Mouse (Mus musculus): Measurements from ENCODE around the gene Xlr5a. TPM values are rescaled to one million over a fixed set of nuclear protein-coding genes. Genes with fewer than 3 reads are reported as not detected.
A peak's percentile ranks its signal among the peaks of the same experiment; 100 is the strongest.
"Not testable (repeated sequence)": the region's sequence is repeated elsewhere in the genome, so short reads cannot be mapped to it uniquely, and the experiment has no call there.

The Xlr5a gene
- polyA plus RNA-seq (2015; fragmentation: Nextera tagmentation; extraction: Ambion mirVana): 0.12 and 0.31 TPM in 2 replicates

DNA sequence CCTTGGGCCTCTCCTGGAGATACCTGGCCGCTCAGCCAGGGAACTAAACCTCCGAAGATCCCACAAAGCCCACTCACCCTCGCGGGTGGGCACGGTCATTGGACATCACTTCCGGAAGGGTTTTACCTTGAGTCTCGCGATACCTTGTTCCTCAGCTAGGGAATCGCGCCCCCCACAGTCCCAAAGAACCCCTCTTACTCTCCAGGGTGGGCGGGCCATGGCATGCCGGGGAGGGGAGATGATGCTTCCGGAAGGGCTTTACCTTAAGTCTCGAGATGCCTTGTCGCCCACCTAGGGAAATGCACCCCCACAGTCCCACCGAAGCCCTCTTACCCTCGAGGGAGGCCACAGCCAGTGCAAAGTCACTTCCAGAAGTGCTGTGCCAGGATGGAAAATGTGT lies at the start of gene Xlr5a, which contains the start of gene Xlr5c:
Xlr5a (minus strand) TSS at position 101 of the 400 bp plus-strand sequence.
Xlr5c (minus strand) TSS at position 101 of the 400 bp plus-strand sequence.
- H3K4me1 ChIP-seq (ENCODE audit: control insufficient read depth, insufficient read depth, low read length); H3K4me2 ChIP-seq (ENCODE audit: low read depth, low read length); H3K36me3 ChIP-seq (ENCODE audit: control insufficient read depth, insufficient read depth, low read length); H3K27ac ChIP-seq (ENCODE audit: low read length); H3K9me3 ChIP-seq (replicated peaks; ENCODE audit: control insufficient read depth, low read length); H3K9ac ChIP-seq (ENCODE audit: low read length); H3K4me3 ChIP-seq (replicated peaks; ENCODE audit: low read length); ATAC-seq (ENCODE audit: insufficient read depth, low FRiP score); H3K27me3 ChIP-seq (ENCODE audit: control insufficient read depth, insufficient read depth, low read length): not testable (repeated sequence)
- WGBS: 91% methylated on average over 11 of the region's 17 CpGs

- H3K27me3 ChIP-seq (ENCODE audit: control insufficient read depth, insufficient read depth, low read length): peaks cover 3% of the 10 kb centered on the region; the same call in 1 of the 2 replicates
- peak within 1 kb of the TSS; percentile 58 for H3K4me2 ChIP-seq (ENCODE audit: low read depth, low read length)
- H3K27ac ChIP-seq (ENCODE audit: low read length): no peak within 1 kb of the TSS
- H3K9me3 ChIP-seq (replicated peaks; ENCODE audit: control insufficient read depth, low read length): no peaks in the 10 kb centered on the region
- H3K4me3 ChIP-seq (replicated peaks; ENCODE audit: low read length): peak within 1 kb of the TSS; percentile 67
- H3K36me3 ChIP-seq (ENCODE audit: control insufficient read depth, insufficient read depth, low read length): no peaks in the 10 kb centered on the region
- ATAC-seq (ENCODE audit: insufficient read depth, low FRiP score): peak; percentile 95
- no peaks in the 10 kb centered on the region for H3K4me1 ChIP-seq (ENCODE audit: control insufficient read depth, insufficient read depth, low read length)
- 21% methylated on average over 37 of the region's 37 CpGs for WGBS
- peak within 1 kb of the TSS; percentile 80 for H3K9ac ChIP-seq (ENCODE audit: low read length)
Measured at GRCm38 (mm10) chrX:73342483-73342895, 49.7 kb upstream of the Xlr5a start, which contains the start of gene Zfp275. Gene Zfp275, plus strand, starts transcription at chrX:73342621.

GRCm38 (mm10) chrX:73342068-73342467 lies 49.3 kb upstream of the Xlr5a start:
- ATAC-seq (ENCODE audit: insufficient read depth, low FRiP score): no peak; the same call in 1 of the 2 replicates
- Histone ChIP-seq H3K9ac (ENCODE audit: low read length) (no peak overlapping the region), H3K27me3 (ENCODE audit: control insufficient read depth, insufficient read depth, low read length) (peaks cover 3% of the 10 kb centered on the region; the same call in 1 of the 2 replicates), H3K9me3 (replicated peaks; ENCODE audit: control insufficient read depth, low read length) (no peaks in the 10 kb centered on the region), H3K4me1 (ENCODE audit: control insufficient read depth, insufficient read depth, low read length) (no peaks in the 10 kb centered on the region), H3K4me2 (ENCODE audit: low read depth, low read length) (peak overlapping the region; percentile 58), H3K36me3 (ENCODE audit: control insufficient read depth, insufficient read depth, low read length) (no peaks in the 10 kb centered on the region), H3K27ac (ENCODE audit: low read length) (no peak overlapping the region), H3K4me3 (replicated peaks; ENCODE audit: low read length) (no peak overlapping the region; the same call in 1 of the 2 replicates)
- 19% methylated on average over 3 of the region's 3 CpGs for WGBS

DNA sequence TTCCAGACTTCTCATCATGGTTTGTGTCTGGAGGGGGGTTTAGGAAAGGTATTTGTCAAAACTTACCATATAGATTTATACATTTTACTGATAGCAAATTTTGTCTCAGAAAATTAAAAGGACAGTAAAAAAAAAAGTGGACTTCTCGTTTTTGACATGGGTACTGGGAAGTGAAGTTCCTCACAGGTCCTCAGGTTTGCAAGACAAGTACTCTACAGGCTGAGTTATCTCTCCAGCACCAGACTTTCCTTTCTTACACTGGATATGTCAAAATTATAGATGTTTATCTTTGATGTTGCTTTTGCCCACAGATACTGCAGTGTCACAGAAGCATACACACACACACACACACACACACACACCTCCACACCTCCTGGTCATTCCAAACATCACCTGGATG lies 48.7 kb upstream of the Xlr5a start:
- Histone ChIP-seq H3K4me3 (replicated peaks; ENCODE audit: low read length) (no peak overlapping the region), H3K36me3 (ENCODE audit: control insufficient read depth, insufficient read depth, low read length) (no peaks in the 10 kb centered on the region), H3K27me3 (ENCODE audit: control insufficient read depth, insufficient read depth, low read length) (peaks cover 3% of the 10 kb centered on the region; the same call in 1 of the 2 replicates), H3K27ac (ENCODE audit: low read length) (no peak overlapping the region), H3K9ac (ENCODE audit: low read length) (no peak overlapping the region), H3K4me1 (ENCODE audit: control insufficient read depth, insufficient read depth, low read length) (no peaks in the 10 kb centered on the region), H3K9me3 (replicated peaks; ENCODE audit: control insufficient read depth, low read length) (no peaks in the 10 kb centered on the region), H3K4me2 (ENCODE audit: low read depth, low read length) (no peak overlapping the region)
- ATAC-seq (ENCODE audit: insufficient read depth, low FRiP score): no peak
- 58% methylated on average over 1 of the region's 1 CpGs for WGBS

DNA sequence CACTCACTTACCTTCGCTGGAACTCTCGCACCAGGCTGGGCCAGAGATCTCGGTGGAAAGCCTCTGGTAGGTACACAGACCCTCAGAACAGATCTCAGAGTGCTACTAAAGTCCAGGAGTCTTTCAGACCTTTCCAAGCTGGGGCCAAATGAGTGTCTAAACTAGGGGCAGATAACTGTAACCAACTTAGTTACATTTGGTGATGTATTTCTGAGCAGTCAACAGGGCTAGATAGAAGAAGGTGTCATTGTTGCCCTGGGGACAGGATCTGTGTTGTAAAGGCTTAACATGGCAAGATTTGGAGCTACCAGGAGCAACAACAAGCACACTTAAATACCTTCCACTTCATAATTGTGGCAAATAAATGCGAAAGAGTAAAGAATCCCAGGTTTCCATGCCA lies 44.0 kb upstream of the Xlr5a start, which contains the start of gene Gm45015:
Gm45015 (minus strand) TSS at position 101 of the 400 bp plus-strand sequence.
- Histone ChIP-seq H3K4me1 (ENCODE audit: control insufficient read depth, insufficient read depth, low read length) (no peaks in the 10 kb centered on the region), H3K4me3 (replicated peaks; ENCODE audit: low read length) (no peak within 1 kb of the TSS), H3K36me3 (ENCODE audit: control insufficient read depth, insufficient read depth, low read length) (no peaks in the 10 kb centered on the region), H3K27ac (ENCODE audit: low read length) (no peak within 1 kb of the TSS), H3K4me2 (ENCODE audit: low read depth, low read length) (no peak within 1 kb of the TSS), H3K9ac (ENCODE audit: low read length) (no peak within 1 kb of the TSS), H3K9me3 (replicated peaks; ENCODE audit: control insufficient read depth, low read length) (no peaks in the 10 kb centered on the region), H3K27me3 (ENCODE audit: control insufficient read depth, insufficient read depth, low read length) (no peaks in the 10 kb centered on the region; the same call in 1 of the 2 replicates)
- 82% methylated on average over 4 of the region's 4 CpGs for WGBS
- ATAC-seq (ENCODE audit: insufficient read depth, low FRiP score): no peak

GRCm38 (mm10) chrX:73333548-73333947 lies 40.8 kb upstream of the Xlr5a start:
- H3K4me3 ChIP-seq (replicated peaks; ENCODE audit: low read length): no peak overlapping the region
- H3K9me3 ChIP-seq (replicated peaks; ENCODE audit: control insufficient read depth, low read length): no peaks in the 10 kb centered on the region

DNA sequence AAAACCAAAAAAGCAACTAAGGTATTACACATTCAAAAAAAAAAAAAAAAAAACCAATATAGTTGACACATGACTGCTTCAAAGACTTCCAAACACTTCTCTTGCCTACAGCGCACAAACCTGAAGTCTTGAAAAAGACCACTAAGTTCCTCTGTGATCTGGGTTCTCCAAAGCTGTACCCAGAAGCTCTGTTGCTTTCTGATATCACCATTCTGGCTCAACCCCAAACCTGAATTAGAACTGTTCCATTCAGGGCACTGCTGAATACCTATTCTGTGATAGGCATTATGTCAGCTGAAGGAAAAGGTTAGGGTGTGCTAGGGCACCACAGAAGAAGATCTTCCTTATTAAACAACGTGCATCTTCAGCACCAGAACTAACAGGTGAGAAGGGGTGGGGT lies 34.4 kb upstream of the Xlr5a start:
- no peaks in the 10 kb centered on the region for H3K36me3 ChIP-seq (ENCODE audit: control insufficient read depth, insufficient read depth, low read length)
- 74% methylated on average over 2 of the region's 2 CpGs for WGBS

More at GRCm38 (mm10) chrX:73333548-73333947, 40.8 kb upstream of the Xlr5a start:
- no peak for ATAC-seq (ENCODE audit: insufficient read depth, low FRiP score)
- Histone ChIP-seq H3K27me3 (ENCODE audit: control insufficient read depth, insufficient read depth, low read length) (no peaks in the 10 kb centered on the region; the same call in 1 of the 2 replicates), H3K9ac (ENCODE audit: low read length) (no peak overlapping the region), H3K4me2 (ENCODE audit: low read depth, low read length) (no peak overlapping the region), H3K36me3 (ENCODE audit: control insufficient read depth, insufficient read depth, low read length) (no peaks in the 10 kb centered on the region), H3K27ac (ENCODE audit: low read length) (no peak overlapping the region), H3K4me1 (ENCODE audit: control insufficient read depth, insufficient read depth, low read length) (no peaks in the 10 kb centered on the region)

GRCm38 (mm10) chrX:73321029-73321428 lies 28.3 kb upstream of the Xlr5a start:
- ATAC-seq (ENCODE audit: insufficient read depth, low FRiP score): no peak
- H3K27ac ChIP-seq (ENCODE audit: low read length): no peak overlapping the region
- no peaks in the 10 kb centered on the region for H3K4me1 ChIP-seq (ENCODE audit: control insufficient read depth, insufficient read depth, low read length)
- no peaks in the 10 kb centered on the region; the same call in 1 of the 2 replicates for H3K27me3 ChIP-seq (ENCODE audit: control insufficient read depth, insufficient read depth, low read length)
- H3K36me3 ChIP-seq (ENCODE audit: control insufficient read depth, insufficient read depth, low read length): no peaks in the 10 kb centered on the region
- WGBS: 58% methylated on average over 3 of the region's 3 CpGs
- H3K9me3 ChIP-seq (replicated peaks; ENCODE audit: control insufficient read depth, low read length): no peaks in the 10 kb centered on the region
- no peak overlapping the region for H3K4me3 ChIP-seq (replicated peaks; ENCODE audit: low read length)
- no peak overlapping the region for H3K9ac ChIP-seq (ENCODE audit: low read length)
- H3K4me2 ChIP-seq (ENCODE audit: low read depth, low read length): no peak overlapping the region

More for the DNA sequence above, 34.4 kb upstream of the Xlr5a start:
- H3K4me3 ChIP-seq (replicated peaks; ENCODE audit: low read length): no peak overlapping the region
- no peak for ATAC-seq (ENCODE audit: insufficient read depth, low FRiP score)
- H3K9ac ChIP-seq (ENCODE audit: low read length): no peak overlapping the region
- no peaks in the 10 kb centered on the region for H3K9me3 ChIP-seq (replicated peaks; ENCODE audit: control insufficient read depth, low read length)
- H3K4me2 ChIP-seq (ENCODE audit: low read depth, low read length): no peak overlapping the region
- no peaks in the 10 kb centered on the region for H3K4me1 ChIP-seq (ENCODE audit: control insufficient read depth, insufficient read depth, low read length)
- H3K27ac ChIP-seq (ENCODE audit: low read length): no peak overlapping the region
- peaks cover 4% of the 10 kb centered on the region; the same call in 1 of the 2 replicates for H3K27me3 ChIP-seq (ENCODE audit: control insufficient read depth, insufficient read depth, low read length)

GRCm38 (mm10) chrX:73312522-73312921 lies 19.7 kb upstream of the Xlr5a start:
- no peak overlapping the region for H3K4me2 ChIP-seq (ENCODE audit: low read depth, low read length)
- no peaks in the 10 kb centered on the region for H3K9me3 ChIP-seq (replicated peaks; ENCODE audit: control insufficient read depth, low read length)
- no peak overlapping the region for H3K4me3 ChIP-seq (replicated peaks; ENCODE audit: low read length)
- no peaks in the 10 kb centered on the region for H3K4me1 ChIP-seq (ENCODE audit: control insufficient read depth, insufficient read depth, low read length)
- no peak for ATAC-seq (ENCODE audit: insufficient read depth, low FRiP score)
- WGBS: 33% methylated on average over 3 of the region's 3 CpGs
- no peak overlapping the region for H3K27ac ChIP-seq (ENCODE audit: low read length)
- H3K36me3 ChIP-seq (ENCODE audit: control insufficient read depth, insufficient read depth, low read length): no peaks in the 10 kb centered on the region
- H3K27me3 ChIP-seq (ENCODE audit: control insufficient read depth, insufficient read depth, low read length): no peaks in the 10 kb centered on the region
- no peak overlapping the region for H3K9ac ChIP-seq (ENCODE audit: low read length)

All from stomach, embryonic 16.5 days (tissue).